Mouse (Mus musculus): Measurements from ENCODE around the gene Tmem25. TPM values are rescaled to one million over a fixed set of nuclear protein-coding genes. Genes with fewer than 3 reads are reported as not detected.

Gene Tmem25
- polyA plus RNA-seq, 1 experiment from 2014 or later: 0.80 TPM

DNA sequence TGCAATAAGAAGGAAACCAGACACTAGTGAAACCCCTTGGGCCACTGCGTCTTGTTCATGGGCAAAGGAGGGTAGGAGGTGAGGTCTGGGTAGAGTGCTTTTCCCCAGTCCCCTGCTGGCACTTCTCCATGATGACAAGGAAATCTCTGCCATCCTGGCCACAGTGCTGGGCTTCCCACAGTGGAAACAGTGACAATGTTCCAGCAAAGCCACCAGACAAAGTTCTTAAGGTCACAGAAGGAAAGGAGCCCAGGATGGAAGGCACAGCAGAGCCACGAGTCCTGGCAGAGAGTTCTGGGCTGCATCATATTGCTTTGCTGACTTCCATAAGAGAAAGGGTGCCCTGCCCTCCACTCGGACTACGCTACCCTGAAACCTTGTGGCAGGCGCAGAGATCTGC, 6.4 kb upstream of the Tmem25 start:
- Histone ChIP-seq H3K4me3 (ENCODE audit: low read depth, low read length) (no peak overlapping the region), H3K27me3 (ENCODE audit: insufficient read depth, low read length) (peaks cover 4% of the 10 kb centered on the region; the same call in 1 of the 2 replicates), H3K27ac (ENCODE audit: low read depth) (no peak overlapping the region), H3K9ac (no peak overlapping the region), H3K36me3 (ENCODE audit: insufficient read depth) (peaks cover 59% of the 10 kb centered on the region), H3K9me3 (ENCODE audit: low read depth, low read length) (no peaks in the 10 kb centered on the region), H3K4me1 (ENCODE audit: insufficient read depth) (no peaks in the 10 kb centered on the region), H3K4me2 (no peak overlapping the region)
- DNase-seq (no peak), ATAC-seq (ENCODE audit: insufficient read depth) (no peak)
- no peak for TF ChIP-seq CTCF (IDR thresholded peaks at IDR 0.05; ENCODE audit: low read depth)
- 95% methylated on average over 5 of the region's 5 CpGs for WGBS

GRCm38 (mm10) chr9:44804678-44805077, 5.6 kb upstream of the Tmem25 start:
- WGBS: 85% methylated on average over 10 of the region's 10 CpGs
- ATAC-seq (ENCODE audit: insufficient read depth): no peak

GRCm38 (mm10) chr9:44802808-44803450, 3.8 kb upstream of the Tmem25 start, which contains the start of gene Ttc36:
Gene Ttc36 (minus strand): TSS chr9:44803072.
- no peak within 1 kb of the TSS for H3K4me3 ChIP-seq (ENCODE audit: low read depth, low read length)
- H3K4me2 ChIP-seq: no peak within 1 kb of the TSS
- H3K36me3 ChIP-seq (ENCODE audit: insufficient read depth): peaks cover 33% of the 10 kb centered on the region
- no peak within 1 kb of the TSS for H3K27ac ChIP-seq (ENCODE audit: low read depth)
- peaks cover 2% of the 10 kb centered on the region; the same call in 1 of the 2 replicates for H3K4me1 ChIP-seq (ENCODE audit: insufficient read depth)
- H3K9ac ChIP-seq: no peak within 1 kb of the TSS
- DNase-seq (no peak), ATAC-seq (ENCODE audit: insufficient read depth) (no peak)
- TF ChIP-seq CTCF (IDR thresholded peaks at IDR 0.05; ENCODE audit: low read depth): no peak
- peaks cover 23% of the 10 kb centered on the region for H3K27me3 ChIP-seq (ENCODE audit: insufficient read depth, low read length)
- H3K9me3 ChIP-seq (ENCODE audit: low read depth, low read length): no peaks in the 10 kb centered on the region
- 56% methylated on average over 4 of the region's 4 CpGs for WGBS

More at GRCm38 (mm10) chr9:44804678-44805077, 5.6 kb upstream of the Tmem25 start:
- H3K27me3 ChIP-seq (ENCODE audit: insufficient read depth, low read length): peaks cover 13% of the 10 kb centered on the region; the same call in 1 of the 2 replicates
- H3K36me3 ChIP-seq (ENCODE audit: insufficient read depth): peaks cover 51% of the 10 kb centered on the region
- no peak for DNase-seq
- H3K4me3 ChIP-seq (ENCODE audit: low read depth, low read length): no peak overlapping the region
- no peaks in the 10 kb centered on the region for H3K9me3 ChIP-seq (ENCODE audit: low read depth, low read length)
- no peak overlapping the region for H3K9ac ChIP-seq
- TF ChIP-seq CTCF (IDR thresholded peaks at IDR 0.05; ENCODE audit: low read depth): no peak
- H3K27ac ChIP-seq (ENCODE audit: low read depth): no peak overlapping the region
- no peak overlapping the region for H3K4me2 ChIP-seq
- H3K4me1 ChIP-seq (ENCODE audit: insufficient read depth): 0 out of 2 replicates have a peak, but pooled peaks cover 2% of the 10 kb centered on the region

DNA sequence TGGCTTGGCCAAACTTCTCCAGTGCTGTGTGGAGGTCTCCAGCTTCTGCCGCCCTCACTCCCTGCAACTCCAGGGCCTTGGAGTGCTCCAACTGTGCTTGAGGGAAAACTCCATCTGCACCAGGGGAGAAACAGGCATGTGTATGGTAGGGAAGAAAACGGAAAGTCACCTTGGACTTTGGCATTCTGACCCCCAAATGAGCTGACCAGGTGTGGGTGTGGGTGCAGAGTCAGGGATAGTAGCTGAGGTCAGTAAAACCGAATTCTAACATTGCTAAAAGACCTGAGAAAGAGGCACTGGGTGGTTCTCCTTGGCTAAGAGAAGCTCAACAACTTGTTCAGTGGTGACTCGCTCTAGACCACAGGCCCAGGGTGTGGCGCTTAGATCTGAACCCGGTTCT, 2.6 kb upstream of the Tmem25 start:
- no peak overlapping the region for H3K27ac ChIP-seq (ENCODE audit: low read depth)
- ATAC-seq (ENCODE audit: insufficient read depth) (no peak), DNase-seq (no peak)
- peaks cover 29% of the 10 kb centered on the region for H3K27me3 ChIP-seq (ENCODE audit: insufficient read depth, low read length)
- no peaks in the 10 kb centered on the region for H3K9me3 ChIP-seq (ENCODE audit: low read depth, low read length)
- peaks cover 21% of the 10 kb centered on the region for H3K36me3 ChIP-seq (ENCODE audit: insufficient read depth)
- 76% methylated on average over 6 of the region's 6 CpGs for WGBS
- H3K4me1 ChIP-seq (ENCODE audit: insufficient read depth): peaks cover 2% of the 10 kb centered on the region; the same call in 1 of the 2 replicates
- TF ChIP-seq CTCF (IDR thresholded peaks at IDR 0.05; ENCODE audit: low read depth): no peak
- no peak overlapping the region for H3K4me2 ChIP-seq
- H3K9ac ChIP-seq: no peak overlapping the region
- H3K4me3 ChIP-seq (ENCODE audit: low read depth, low read length): no peak overlapping the region

GRCm38 (mm10) chr9:44799958-44800324, 834 bp upstream of the Tmem25 start:
- Histone ChIP-seq H3K4me2 (peak overlapping the region; percentile 97), H3K4me1 (ENCODE audit: insufficient read depth) (peaks cover 2% of the 10 kb centered on the region; the same call in 1 of the 2 replicates), H3K27me3 (ENCODE audit: insufficient read depth, low read length) (peaks cover 29% of the 10 kb centered on the region), H3K9me3 (ENCODE audit: low read depth, low read length) (no peaks in the 10 kb centered on the region), H3K36me3 (ENCODE audit: insufficient read depth) (peaks cover 5% of the 10 kb centered on the region), H3K27ac (ENCODE audit: low read depth) (no peak overlapping the region), H3K9ac (no peak overlapping the region), H3K4me3 (ENCODE audit: low read depth, low read length) (peak overlapping the region; percentile 60)
- DNase-seq (no peak), ATAC-seq (ENCODE audit: insufficient read depth) (no peak)
- 38% methylated on average over 9 of the region's 9 CpGs for WGBS
- no peak for TF ChIP-seq CTCF (IDR thresholded peaks at IDR 0.05; ENCODE audit: low read depth)

DNA sequence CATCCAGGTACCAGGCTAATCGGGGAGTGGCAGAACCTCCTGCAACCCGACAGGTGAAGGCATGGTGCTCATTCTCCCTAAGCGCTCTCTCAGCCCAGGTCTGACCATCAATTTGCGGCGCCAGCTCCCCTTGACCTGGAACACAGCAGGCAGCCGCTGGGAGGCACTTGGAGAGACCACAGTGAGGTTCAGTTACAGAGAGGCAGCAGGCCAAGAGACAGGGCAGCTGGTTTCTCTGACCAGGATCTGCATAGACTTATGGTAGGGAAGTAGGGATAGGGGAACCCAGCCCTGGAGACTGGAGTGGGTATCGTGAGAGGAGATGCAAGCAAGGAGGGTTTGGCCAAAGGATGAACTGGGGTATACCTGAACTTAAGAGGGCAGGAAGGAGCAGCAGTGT, 809 bp downstream of the Tmem25 start:
- Histone ChIP-seq H3K4me1 (ENCODE audit: insufficient read depth) (peaks cover 2% of the 10 kb centered on the region; the same call in 1 of the 2 replicates), H3K4me3 (ENCODE audit: low read depth, low read length) (no peak overlapping the region), H3K27ac (ENCODE audit: low read depth) (no peak overlapping the region), H3K36me3 (ENCODE audit: insufficient read depth) (no peaks in the 10 kb centered on the region; the same call in 1 of the 2 replicates), H3K9ac (no peak overlapping the region), H3K4me2 (peak overlapping the region; percentile 97; the same call in 1 of the 2 replicates), H3K9me3 (ENCODE audit: low read depth, low read length) (no peaks in the 10 kb centered on the region), H3K27me3 (ENCODE audit: insufficient read depth, low read length) (peaks cover 29% of the 10 kb centered on the region)
- ATAC-seq (ENCODE audit: insufficient read depth) (no peak), DNase-seq (no peak)
- WGBS: 36% methylated on average over 7 of the region's 7 CpGs
- TF ChIP-seq CTCF (IDR thresholded peaks at IDR 0.05; ENCODE audit: low read depth): no peak

GRCm38 (mm10) chr9:44792842-44793241, 6.3 kb downstream of the Tmem25 start:
- Histone ChIP-seq H3K9me3 (ENCODE audit: low read depth, low read length) (no peaks in the 10 kb centered on the region), H3K9ac (no peak overlapping the region), H3K4me2 (no peak overlapping the region), H3K4me3 (ENCODE audit: low read depth, low read length) (no peak overlapping the region), H3K27me3 (ENCODE audit: insufficient read depth, low read length) (0 out of 2 replicates have a peak, but pooled peaks cover 5% of the 10 kb centered on the region), H3K4me1 (ENCODE audit: insufficient read depth) (no peaks in the 10 kb centered on the region), H3K27ac (ENCODE audit: low read depth) (no peak overlapping the region), H3K36me3 (ENCODE audit: insufficient read depth) (peaks cover 46% of the 10 kb centered on the region)
- no peak for DNase-seq
- 75% methylated on average over 9 of the region's 9 CpGs for WGBS
- ATAC-seq (ENCODE audit: insufficient read depth): no peak
- TF ChIP-seq CTCF (IDR thresholded peaks at IDR 0.05; ENCODE audit: low read depth): no peak

Data from lung, embryonic 14.5 days (tissue).